Mouse (Mus musculus) liver, embryonic 13.5 days (tissue): Measurements from ENCODE around the gene Med9. TPM values are rescaled to one million over a fixed set of nuclear protein-coding genes. Genes with fewer than 3 reads are reported as not detected.
A peak's percentile ranks its signal among the peaks of the same experiment; 100 is the strongest.
"Not testable (repeated sequence)": the region's sequence is repeated elsewhere in the genome, so short reads cannot be mapped to it uniquely, and the experiment has no call there.

Experiments
- ATAC-seq: fragments of 200-750 bp; cut with Nextera tagmentation; 2 replicates; pipeline ENCODE4 v1.8.0; 2017; ENCODE audit warnings: low read depth, mild to moderate bottlenecking, moderate number of reproducible peaks, moderate library complexity
- DNase-seq: peaks from one replicate; pipeline ENCODE4 v3.0.0; 2022
- H3K27ac ChIP-seq: fragments of 300-500 bp; sonication (generic); 2 replicates; pipeline ENCODE4 v1.5.1; 2015; ENCODE audit warnings: moderate library complexity, mild to moderate bottlenecking, inconsistent platforms
- H3K27me3 ChIP-seq: fragments of 300-500 bp; sonication (generic); 2 replicates; pipeline ENCODE4 v1.6.1; 2015; ENCODE audit warnings: mild to moderate bottlenecking, inconsistent platforms
- H3K36me3 ChIP-seq: fragments of 300-500 bp; sonication (generic); 2 replicates; pipeline ENCODE4 v1.6.1; 2015; ENCODE audit warnings: mild to moderate bottlenecking, inconsistent platforms
- H3K4me1 ChIP-seq: fragments of 300-500 bp; sonication (generic); replicated peaks from 2 replicates; pipeline ENCODE4 v1.6.1; 2015; ENCODE audit warnings: inconsistent platforms
- H3K4me2 ChIP-seq: fragments of 300-500 bp; sonication (generic); 2 replicates; pipeline ENCODE4 v1.6.1; 2015; ENCODE audit warnings: inconsistent platforms, mild to moderate bottlenecking, moderate library complexity
- H3K4me3 ChIP-seq: fragments of 300-500 bp; sonication (generic); replicated peaks from 2 replicates; pipeline ENCODE4 v1.5.1; 2015; ENCODE audit warnings: mild to moderate bottlenecking, inconsistent platforms
- H3K9ac ChIP-seq: fragments of 300-500 bp; sonication (generic); 2 replicates; pipeline ENCODE4 v1.6.1; 2015; ENCODE audit warnings: mild to moderate bottlenecking, inconsistent platforms
- H3K9me3 ChIP-seq: fragments of 300-500 bp; sonication (generic); replicated peaks from 2 replicates; pipeline ENCODE4 v1.6.1; 2016; ENCODE audit warnings: inconsistent platforms
- WGBS: fragments of 180-500 bp; shearing (Covaris S2); methylation state at CpG from one replicate; pipeline ENCODE4 v1.1.7; 2015; ENCODE audit not compliant: insufficient replicate concordance; 5-methylcytosine and 5-hydroxymethylcytosine counted together
- polyA plus RNA-seq: library from polyadenylated mRNA; unstranded; fragments of >200 nt; fragmentation: Nextera tagmentation; extraction: Ambion mirVana; gene quantifications from 2 replicates; pipeline ENCODE4 v1.2.1, GENCODE M21; 2015

The Med9 gene
- polyA plus RNA-seq, 1 experiment from 2014 or later = 26.8 TPM

DNA sequence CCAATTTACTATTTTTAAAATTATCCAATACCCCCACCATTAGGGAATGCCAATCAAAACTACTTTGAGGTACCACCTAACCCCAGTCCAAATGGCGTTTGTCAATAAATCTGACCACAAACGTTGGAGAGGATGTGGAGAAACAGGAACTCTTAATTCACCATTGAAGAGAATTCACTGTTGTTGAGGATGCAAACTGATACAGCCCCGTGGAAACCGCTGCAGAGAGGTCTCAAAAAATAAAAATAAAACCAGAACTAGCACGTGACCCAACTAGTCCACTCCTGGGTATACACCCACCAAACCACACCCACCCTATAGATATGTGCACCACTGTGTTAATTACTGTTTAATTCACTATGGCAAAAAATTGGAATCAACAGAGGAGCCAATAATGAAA, 27.7 kb upstream of the Med9 start:
- ATAC-seq (peak; percentile 48; the same call in 1 of the 2 replicates), DNase-seq (no peak)
- Histone ChIP-seq H3K4me2 (peak overlapping the region; percentile 45), H3K9me3 (no peaks in the 10 kb centered on the region), H3K27ac (peak overlapping the region; percentile 67), H3K4me3 (no peak overlapping the region), H3K27me3 (no peaks in the 10 kb centered on the region), H3K4me1 (peaks cover 55% of the 10 kb centered on the region), H3K9ac (no peak overlapping the region), H3K36me3 (no peaks in the 10 kb centered on the region)
- WGBS = 11% methylated on average over 5 of the region's 5 CpGs

- Histone ChIP-seq H3K36me3 (no peaks in the 10 kb centered on the region), H3K27me3 (no peaks in the 10 kb centered on the region), H3K4me3 (peak overlapping the region; percentile 18), H3K4me1 (peaks cover 55% of the 10 kb centered on the region), H3K27ac (no peak overlapping the region), H3K9me3 (no peaks in the 10 kb centered on the region), H3K4me2 (peak overlapping the region; percentile 40), H3K9ac (no peak overlapping the region)
- ATAC-seq (peak; percentile 66; the same call in 1 of the 2 replicates), DNase-seq (peak; percentile 47)
- 37% methylated on average over 7 of the region's 7 CpGs for WGBS
These were observed 26.7 kb upstream of the Med9 start for GRCm38 (mm10) chr11:59921265-59921664.

DNA sequence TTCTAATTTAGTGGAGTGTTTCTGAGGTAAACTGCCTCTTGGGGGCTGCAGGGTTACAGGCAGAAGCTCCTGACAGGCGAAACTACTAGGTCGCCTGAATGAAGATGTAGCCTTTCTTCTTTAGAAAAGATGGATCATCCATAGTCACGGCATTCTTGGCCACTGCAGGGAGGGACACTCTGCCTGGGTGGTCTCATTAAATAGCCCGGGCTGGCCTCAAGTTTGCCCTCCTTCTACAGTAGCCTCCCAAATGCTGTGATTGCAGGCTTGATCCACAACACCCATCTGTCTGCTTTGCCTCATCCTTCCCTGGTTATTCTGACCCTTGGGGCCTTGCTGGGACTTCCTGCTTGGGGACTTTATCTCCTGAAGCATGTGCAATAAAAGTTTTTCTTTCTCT, 18.0 kb upstream of the Med9 start:
- H3K9ac ChIP-seq = no peak overlapping the region
- no peak for DNase-seq
- H3K27me3 ChIP-seq = peaks cover 25% of the 10 kb centered on the region
- no peaks in the 10 kb centered on the region for H3K4me1 ChIP-seq
- ATAC-seq = no peak
- no peak overlapping the region for H3K4me2 ChIP-seq
- no peaks in the 10 kb centered on the region for H3K9me3 ChIP-seq
- H3K36me3 ChIP-seq = no peaks in the 10 kb centered on the region
- H3K4me3 ChIP-seq = no peak overlapping the region
- H3K27ac ChIP-seq = no peak overlapping the region
- 63% methylated on average over 4 of the region's 4 CpGs for WGBS

- H3K27ac ChIP-seq = no peak overlapping the region
- no peaks in the 10 kb centered on the region for H3K4me1 ChIP-seq
- no peaks in the 10 kb centered on the region for H3K36me3 ChIP-seq
- ATAC-seq (no peak), DNase-seq (no peak)
- no peaks in the 10 kb centered on the region for H3K9me3 ChIP-seq
- H3K27me3 ChIP-seq = peaks cover 26% of the 10 kb centered on the region
- no peak overlapping the region for H3K4me3 ChIP-seq
- WGBS = 53% methylated on average over 9 of the region's 9 CpGs
- no peak overlapping the region for H3K9ac ChIP-seq
- H3K4me2 ChIP-seq = no peak overlapping the region
These were observed 15.3 kb upstream of the Med9 start for GRCm38 (mm10) chr11:59932560-59933337.

DNA sequence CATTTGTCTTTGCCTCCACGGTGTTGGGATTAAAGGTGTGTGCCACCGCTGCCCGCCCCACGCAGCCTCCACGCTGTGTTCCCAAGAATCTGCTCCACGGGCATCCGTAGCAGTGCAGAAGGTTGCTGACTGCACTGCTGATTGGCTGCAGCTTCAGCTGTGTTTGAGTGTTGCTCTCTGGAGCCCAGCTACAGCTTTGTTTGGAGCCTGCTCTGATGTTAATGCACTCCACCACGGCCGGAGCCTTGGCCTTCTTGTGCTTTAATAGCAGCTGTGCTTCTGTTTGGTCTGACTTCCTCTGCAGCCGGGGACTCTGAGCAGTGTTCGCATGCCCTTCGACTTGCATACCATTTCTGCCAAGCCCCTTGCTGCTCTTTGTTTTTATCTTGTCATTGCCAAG, 14.1 kb upstream of the Med9 start:
- no peak for DNase-seq
- Histone ChIP-seq H3K4me2 (no peak overlapping the region), H3K27ac (no peak overlapping the region)

GRCm38 (mm10) chr11:59937023-59937422, 11.0 kb upstream of the Med9 start:
- 78% methylated on average over 3 of the region's 3 CpGs for WGBS
- DNase-seq = no peak

More for the DNA sequence above, 14.1 kb upstream of the Med9 start:
- Histone ChIP-seq H3K27me3 (peaks cover 26% of the 10 kb centered on the region), H3K9ac (no peak overlapping the region), H3K4me3 (no peak overlapping the region), H3K4me1 (no peaks in the 10 kb centered on the region), H3K36me3 (no peaks in the 10 kb centered on the region), H3K9me3 (no peaks in the 10 kb centered on the region)
- 65% methylated on average over 12 of the region's 12 CpGs for WGBS
- no peak for ATAC-seq

DNA sequence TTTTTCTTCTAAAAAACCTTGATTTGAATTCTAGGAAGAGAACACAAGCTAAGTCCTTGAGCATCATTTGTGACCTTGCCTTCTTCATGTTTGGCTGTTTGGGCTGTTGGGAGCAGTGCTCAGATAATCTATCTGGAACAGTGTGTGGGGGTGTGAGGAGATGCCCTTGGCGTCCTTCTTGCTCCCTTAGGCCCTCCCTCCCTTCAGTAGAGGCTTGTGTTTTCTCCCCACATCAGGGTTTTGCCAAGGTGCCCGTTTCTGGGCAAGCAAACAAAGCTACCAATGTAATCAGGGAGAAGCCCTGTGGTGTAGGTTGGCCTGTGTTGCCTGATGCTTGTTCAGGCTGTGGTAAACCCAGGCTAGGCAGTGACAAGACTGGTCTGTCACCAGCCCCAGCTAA, 10.4 kb upstream of the Med9 start:
- no peak overlapping the region for H3K4me3 ChIP-seq
- DNase-seq (no peak), ATAC-seq (no peak)
- H3K4me1 ChIP-seq = peaks cover 25% of the 10 kb centered on the region
- H3K27ac ChIP-seq = no peak overlapping the region
- 15% methylated on average over 2 of the region's 2 CpGs for WGBS
- peaks cover 4% of the 10 kb centered on the region; the same call in 1 of the 2 replicates for H3K27me3 ChIP-seq
- no peak overlapping the region for H3K9ac ChIP-seq
- H3K4me2 ChIP-seq = no peak overlapping the region
- H3K9me3 ChIP-seq = no peaks in the 10 kb centered on the region
- no peaks in the 10 kb centered on the region for H3K36me3 ChIP-seq

More at GRCm38 (mm10) chr11:59937023-59937422, 11.0 kb upstream of the Med9 start:
- Histone ChIP-seq H3K4me2 (no peak overlapping the region), H3K27ac (no peak overlapping the region), H3K36me3 (no peaks in the 10 kb centered on the region), H3K4me3 (no peak overlapping the region), H3K9me3 (no peaks in the 10 kb centered on the region), H3K27me3 (peaks cover 7% of the 10 kb centered on the region), H3K4me1 (peaks cover 19% of the 10 kb centered on the region), H3K9ac (no peak overlapping the region)
- ATAC-seq = no peak

DNA sequence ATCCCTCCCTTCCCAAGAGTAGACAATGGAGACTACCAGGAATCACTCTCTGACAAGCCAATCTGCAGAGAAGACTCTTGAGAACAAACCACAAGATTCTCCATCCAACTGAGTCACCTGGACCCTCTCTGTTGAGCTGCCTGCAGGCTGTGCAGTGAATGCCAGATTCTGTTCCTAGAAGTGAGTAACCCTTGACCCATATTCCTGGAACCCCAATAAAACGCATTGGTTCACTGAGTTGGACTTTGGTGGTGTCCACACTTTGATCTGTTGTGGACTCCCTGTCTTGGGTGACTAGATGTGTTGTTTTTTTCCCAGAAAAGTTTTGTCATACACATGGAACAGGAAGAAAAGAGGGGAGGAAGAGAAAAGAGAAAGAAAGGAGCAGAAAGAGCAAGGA, 8.2 kb upstream of the Med9 start:
- no peak overlapping the region for H3K9ac ChIP-seq
- H3K4me2 ChIP-seq = no peak overlapping the region
- H3K4me1 ChIP-seq = peaks cover 27% of the 10 kb centered on the region
- ATAC-seq (no peak), DNase-seq (no peak)
- H3K27me3 ChIP-seq = peaks cover 3% of the 10 kb centered on the region; the same call in 1 of the 2 replicates
- H3K4me3 ChIP-seq = no peak overlapping the region
- no peak overlapping the region for H3K27ac ChIP-seq
- no peaks in the 10 kb centered on the region for H3K9me3 ChIP-seq
- WGBS = 64% methylated on average over 1 of the region's 1 CpGs
- H3K36me3 ChIP-seq = no peaks in the 10 kb centered on the region

GRCm38 (mm10) chr11:59940645-59941044, 7.4 kb upstream of the Med9 start:
- no peaks in the 10 kb centered on the region for H3K27me3 ChIP-seq
- H3K27ac ChIP-seq = peak overlapping the region; percentile 67; the same call in 1 of the 2 replicates
- no peaks in the 10 kb centered on the region for H3K9me3 ChIP-seq
- DNase-seq (no peak), ATAC-seq (0 out of 2 replicates have a peak, but pooled peaks have one; percentile 43)
- peaks cover 27% of the 10 kb centered on the region for H3K4me1 ChIP-seq
- 0 out of 2 replicates have a peak overlapping the region, but pooled peaks have one; percentile 31 for H3K4me2 ChIP-seq
- no peaks in the 10 kb centered on the region for H3K36me3 ChIP-seq
- H3K4me3 ChIP-seq = no peak overlapping the region
- 30% methylated on average over 3 of the region's 3 CpGs for WGBS
- no peak overlapping the region for H3K9ac ChIP-seq

DNA sequence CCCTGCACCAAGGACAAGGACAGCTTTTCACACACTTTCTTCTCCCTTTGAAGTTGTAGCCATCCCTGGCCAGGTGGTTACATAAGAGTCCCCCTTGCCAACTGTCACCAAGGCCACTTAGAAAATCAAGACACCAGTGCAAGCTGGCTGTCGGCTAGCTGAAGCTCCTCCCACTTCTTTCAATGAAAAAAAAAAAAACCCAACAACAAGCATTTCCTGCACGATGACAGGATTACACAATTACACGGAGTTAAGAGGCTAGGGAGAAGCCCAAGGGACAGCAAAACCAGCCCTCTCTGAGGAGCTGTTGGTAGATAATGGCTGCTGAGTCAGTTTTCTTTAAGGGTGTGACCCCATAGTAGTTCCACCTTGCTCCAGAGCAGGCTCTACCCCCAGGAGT, 6.6 kb upstream of the Med9 start:
- Histone ChIP-seq H3K9ac (peak overlapping the region; percentile 16; the same call in 1 of the 2 replicates), H3K27ac (peak overlapping the region; percentile 67), H3K4me3 (no peak overlapping the region), H3K36me3 (no peaks in the 10 kb centered on the region), H3K4me2 (peak overlapping the region; percentile 31), H3K4me1 (peaks cover 27% of the 10 kb centered on the region), H3K27me3 (no peaks in the 10 kb centered on the region), H3K9me3 (no peaks in the 10 kb centered on the region)
- DNase-seq (peak; percentile 22), ATAC-seq (peak; percentile 86)
- WGBS = 3% methylated on average over 3 of the region's 3 CpGs

GRCm38 (mm10) chr11:59944855-59945254, 3.2 kb upstream of the Med9 start:
- not testable (repeated sequence) for H3K4me2 ChIP-seq, H3K27ac ChIP-seq, H3K27me3 ChIP-seq, H3K4me3 ChIP-seq, H3K9ac ChIP-seq, H3K36me3 ChIP-seq, ATAC-seq, H3K9me3 ChIP-seq, DNase-seq
- 79% methylated on average over 10 of the region's 10 CpGs for WGBS
- H3K4me1 ChIP-seq = peaks cover 52% of the 10 kb centered on the region

GRCm38 (mm10) chr11:59948401-59948767, 378 bp downstream of the Med9 start:
- Histone ChIP-seq H3K27me3 (no peaks in the 10 kb centered on the region), H3K27ac (peak overlapping the region; percentile 85), H3K9me3 (no peaks in the 10 kb centered on the region), H3K36me3 (no peaks in the 10 kb centered on the region), H3K9ac (peak overlapping the region; percentile 98), H3K4me3 (peak overlapping the region; percentile 96), H3K4me1 (peaks cover 43% of the 10 kb centered on the region), H3K4me2 (peak overlapping the region; percentile 80)
- DNase-seq (no peak), ATAC-seq (peak; percentile 76)
- WGBS = under 1% methylated on average over 16 of the region's 16 CpGs
